Mouse (Mus musculus) c-Kit-negative CD71-positive TER-119-positive erythroid progenitor cells, embryonic 14.5 days (primary cell): ENCODE results near the gene Stk39.
A peak's percentile ranks its signal among the peaks of the same experiment; 100 is the strongest.

Source experiments
- DNase-seq: peaks from one replicate; pipeline ENCODE4 v3.0.0-alpha.2; 2013; ENCODE audit warnings: low read depth, low spot score

Gene Stk39

GRCm38 (mm10) chr2:68458115-68458514 lies 14.0 kb downstream of the Stk39 start:
- DNase-seq, result no peak

DNA sequence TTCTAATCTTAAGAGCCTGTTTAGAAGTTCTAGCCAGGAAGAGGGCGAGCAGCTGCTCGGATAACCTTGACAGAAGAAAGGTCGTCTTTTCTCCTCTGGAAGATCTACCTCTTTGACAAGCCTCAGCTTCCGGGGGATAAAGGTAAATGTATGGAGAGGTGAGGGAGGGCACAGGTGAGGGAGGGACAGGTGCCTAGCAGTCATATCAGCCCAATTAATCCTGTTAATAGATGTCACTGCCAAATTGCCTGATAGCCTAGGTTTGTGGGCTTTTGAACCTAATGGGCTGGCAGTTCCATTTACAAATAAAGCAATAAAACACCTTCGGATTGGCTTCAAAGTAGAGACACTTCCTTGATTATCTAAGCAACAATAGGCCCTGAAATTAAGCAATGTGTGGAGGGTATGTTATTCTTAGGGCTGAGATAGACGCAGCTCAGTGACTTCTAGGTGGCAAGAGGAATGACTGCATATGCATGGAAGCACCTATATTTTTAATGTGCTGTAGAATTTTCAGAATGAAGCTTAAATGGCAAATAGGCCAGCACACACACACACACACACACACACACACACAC lies 14.5 kb downstream of the Stk39 start:
- DNase-seq, result no peak

DNA sequence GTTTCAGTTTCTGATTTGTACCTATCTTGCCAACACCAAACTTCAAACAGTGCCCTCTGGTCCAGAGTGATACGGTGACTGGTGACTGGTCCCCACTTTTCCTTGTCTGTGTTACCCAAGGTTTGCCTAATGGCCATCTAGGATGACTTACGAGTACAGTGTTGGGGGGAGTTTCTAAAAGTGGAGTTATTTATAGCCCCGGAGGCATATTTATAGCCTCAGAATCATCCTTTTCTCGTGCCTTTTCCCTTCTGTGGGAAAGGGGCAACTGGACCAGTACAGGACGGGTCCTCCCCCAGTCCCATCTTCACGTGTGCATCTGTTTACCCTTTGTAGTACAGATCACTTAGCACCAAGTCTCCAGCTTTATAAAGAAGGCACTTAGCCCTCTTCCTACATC lies 15.2 kb downstream of the Stk39 start:
- no peak for DNase-seq

DNA sequence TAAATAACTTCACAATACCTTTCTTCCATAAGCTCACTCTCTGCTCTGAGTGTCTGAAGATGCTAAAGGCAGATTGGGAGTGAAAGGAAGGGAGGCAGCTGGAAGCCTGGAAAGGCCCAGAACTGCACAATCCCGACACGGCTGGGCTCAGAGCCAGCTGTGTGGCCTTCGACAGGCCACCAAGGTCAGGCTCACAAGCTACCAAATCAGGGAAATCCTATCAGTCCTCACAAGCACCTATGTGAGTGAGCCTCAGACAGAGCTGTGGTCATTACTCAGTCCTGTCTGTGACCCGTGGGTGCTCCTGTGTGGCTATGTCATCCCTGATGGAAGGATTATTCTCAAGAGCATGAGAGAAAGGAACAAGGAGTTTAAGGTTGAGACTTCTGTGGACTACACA lies 19.7 kb downstream of the Stk39 start:
- no peak for DNase-seq

GRCm38 (mm10) chr2:68448035-68448434 lies 24.0 kb downstream of the Stk39 start:
- DNase-seq, result no peak

GRCm38 (mm10) chr2:68443141-68443540 lies 28.9 kb downstream of the Stk39 start:
- no peak for DNase-seq

GRCm38 (mm10) chr2:68442113-68442717 lies 29.9 kb downstream of the Stk39 start:
- no peak for DNase-seq

DNA sequence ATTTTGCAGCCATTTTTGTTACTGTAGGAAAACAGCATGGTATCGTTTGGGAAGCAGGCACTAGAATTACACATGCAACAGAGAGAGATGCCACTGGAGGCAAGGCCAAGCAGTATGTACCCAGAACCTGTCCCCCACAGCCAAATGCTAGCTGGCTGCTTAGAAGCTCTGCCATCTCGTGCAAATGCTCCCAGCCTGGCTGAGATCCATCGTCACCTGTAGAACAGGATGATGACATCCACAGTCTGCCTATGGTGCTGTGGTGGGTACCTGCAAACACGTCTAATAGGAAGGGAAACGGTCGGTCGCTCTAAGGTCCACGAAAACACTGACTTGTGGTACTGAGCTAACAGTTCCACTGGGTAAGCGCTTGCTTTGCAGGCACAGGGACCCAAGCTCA lies 32.5 kb downstream of the Stk39 start:
- DNase-seq, result no peak

DNA sequence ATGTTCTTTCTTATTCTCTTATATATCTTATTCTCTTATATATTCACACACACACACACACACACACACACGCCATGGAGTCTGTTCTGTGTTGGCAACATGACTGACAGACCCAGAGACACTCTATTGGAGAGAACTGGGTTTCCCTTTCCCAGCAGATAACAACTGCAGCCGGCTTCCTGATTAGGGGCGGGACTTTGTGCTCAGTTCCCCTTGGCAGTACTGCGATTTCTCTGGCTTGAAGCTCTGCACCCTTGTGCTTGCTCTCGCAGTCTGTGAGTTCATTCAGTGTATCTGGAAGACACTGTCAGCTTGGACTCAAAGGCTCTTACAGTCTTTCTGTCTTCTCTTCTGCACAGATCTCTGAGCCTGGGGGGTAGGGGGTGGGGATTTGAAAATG lies 34.1 kb downstream of the Stk39 start:
- DNase-seq, result no peak

- no peak for DNase-seq
Observed at GRCm38 (mm10) chr2:68437216-68437615, 34.9 kb downstream of the Stk39 start.

- no peak for DNase-seq
Observed at GRCm38 (mm10) chr2:68436305-68436704, 35.8 kb downstream of the Stk39 start.

- no peak for DNase-seq
Observed at GRCm38 (mm10) chr2:68435494-68436255, 36.4 kb downstream of the Stk39 start.

DNA sequence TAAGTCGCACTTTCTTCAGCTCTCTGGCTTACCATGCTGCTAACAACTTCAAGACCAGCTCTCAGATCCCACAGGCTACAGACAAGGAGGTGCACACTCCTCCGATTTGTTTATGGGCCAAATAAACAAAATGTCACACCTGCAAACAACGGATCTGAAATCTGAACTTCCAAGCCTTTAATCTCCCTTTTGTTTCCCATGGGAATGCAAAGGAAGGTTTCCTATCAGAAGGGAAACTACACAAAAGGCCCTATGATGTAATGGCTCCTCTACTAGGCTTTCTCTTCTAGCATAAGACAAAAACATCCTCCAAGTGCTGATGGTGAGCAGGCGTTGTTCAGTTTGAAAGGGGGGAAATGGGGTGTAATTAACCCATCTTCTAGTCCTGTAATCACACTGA lies 37.1 kb downstream of the Stk39 start:
- no peak for DNase-seq

DNA sequence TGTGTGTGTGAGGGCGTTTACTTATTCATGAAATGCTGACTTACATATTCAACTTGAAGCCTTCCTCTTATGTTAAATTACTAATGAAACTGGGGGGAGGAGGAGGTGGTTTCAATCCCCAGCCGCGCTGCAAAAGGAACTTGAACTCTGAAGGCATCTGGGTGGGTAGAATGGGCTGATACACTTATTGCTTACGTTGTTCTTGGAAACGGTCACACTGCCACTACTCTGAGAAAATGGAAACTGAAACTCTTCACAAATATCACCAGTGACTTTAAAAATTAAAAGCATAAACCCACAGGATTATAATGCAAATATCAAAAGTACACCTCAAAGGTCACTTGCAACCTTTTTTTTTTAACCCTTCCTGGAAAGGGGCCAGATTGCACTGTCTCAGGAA lies 37.5 kb downstream of the Stk39 start:
- no peak for DNase-seq

DNA sequence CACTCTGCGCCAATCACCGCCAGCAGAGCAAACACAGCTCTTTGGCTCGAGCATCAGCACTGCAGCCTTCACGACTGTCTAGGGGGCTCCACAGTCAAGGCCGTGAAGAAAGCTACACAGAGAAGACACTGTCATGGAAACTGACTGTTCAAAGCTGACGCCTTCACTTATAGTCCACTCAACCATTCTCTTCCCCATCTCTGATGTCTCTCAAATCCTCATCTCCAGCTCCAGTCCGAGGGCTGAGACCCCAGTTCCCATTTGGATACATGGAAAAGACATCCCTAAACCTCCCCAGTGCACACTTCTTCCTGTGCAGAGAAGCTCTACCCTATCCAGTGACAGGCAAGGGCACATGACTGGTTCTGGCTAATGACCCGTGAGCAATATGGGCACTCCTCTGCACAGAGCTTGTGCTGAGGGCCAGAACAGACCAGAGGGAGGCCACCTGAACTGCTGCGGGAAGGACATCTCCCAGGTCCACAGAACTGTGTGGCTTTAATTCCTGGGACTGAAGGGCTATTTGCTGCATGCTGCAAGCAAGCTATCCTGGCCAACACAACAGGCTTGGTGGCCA lies 38.2 kb downstream of the Stk39 start:
- no peak for DNase-seq

GRCm38 (mm10) chr2:68432834-68433233 lies 39.2 kb downstream of the Stk39 start:
- no peak for DNase-seq

DNA sequence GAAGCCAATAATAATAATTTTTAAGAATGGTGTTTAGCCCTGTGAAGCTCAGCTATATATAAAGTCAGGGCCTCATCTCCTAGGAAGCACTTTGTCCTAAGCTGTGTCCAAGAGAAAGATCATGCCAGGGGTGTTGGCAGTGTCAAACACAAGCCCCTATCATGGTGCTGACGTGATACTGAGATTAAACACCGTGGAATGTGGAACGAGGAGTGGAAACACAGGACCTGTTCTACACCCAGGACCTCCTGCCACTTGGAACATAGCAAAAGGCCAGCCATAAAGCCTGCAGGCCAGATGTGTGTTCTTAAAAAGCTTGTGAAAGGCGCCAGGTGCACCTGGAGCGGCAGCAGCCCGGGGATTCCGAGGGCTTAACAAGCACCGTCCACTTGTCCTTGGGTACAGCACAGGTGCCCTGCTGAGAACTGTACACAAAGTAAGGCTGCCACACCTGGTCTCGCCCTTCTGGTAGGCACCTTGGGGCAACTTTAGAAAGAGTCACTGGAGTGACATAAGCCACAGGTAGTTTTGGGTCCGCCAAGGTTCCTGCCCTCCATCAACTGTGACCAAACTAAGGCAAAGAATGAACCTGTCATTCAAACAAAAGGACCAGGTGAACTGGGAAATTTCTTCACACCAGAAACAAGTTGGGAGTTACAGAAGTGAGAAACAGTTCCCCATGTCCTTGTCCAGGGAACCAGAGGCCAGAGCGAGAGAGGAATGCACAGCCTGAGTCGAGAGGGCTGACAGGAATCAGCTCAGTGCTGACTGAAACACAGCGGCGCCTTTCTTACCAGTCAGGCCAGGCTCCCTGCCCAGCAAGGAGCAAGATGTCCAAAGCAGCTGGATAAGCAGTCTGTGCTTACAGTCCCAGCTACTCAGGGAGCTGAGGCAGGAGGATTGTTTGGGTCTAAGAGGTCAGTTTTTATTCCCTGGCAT lies 40.8 kb downstream of the Stk39 start:
- no peak for DNase-seq

DNA sequence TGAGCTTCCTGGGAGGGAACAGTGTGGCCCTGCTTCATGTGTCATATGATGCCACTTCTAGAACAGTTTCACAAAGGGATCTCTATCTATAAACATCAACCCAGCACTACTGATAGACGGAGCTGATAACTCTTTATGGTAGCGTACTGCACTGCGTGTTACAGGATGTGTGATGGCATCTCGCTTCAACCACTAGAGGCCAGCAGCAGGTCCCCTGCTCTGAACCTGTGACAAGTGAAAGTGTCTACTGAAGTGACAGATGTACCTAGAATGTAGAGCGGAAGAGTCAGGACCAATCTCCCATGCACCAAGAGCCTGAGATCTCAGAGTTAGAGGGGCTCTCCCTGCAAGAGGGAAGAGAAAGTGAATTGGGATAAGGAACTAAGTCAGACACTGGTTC lies 41.6 kb downstream of the Stk39 start:
- DNase-seq, result no peak

DNA sequence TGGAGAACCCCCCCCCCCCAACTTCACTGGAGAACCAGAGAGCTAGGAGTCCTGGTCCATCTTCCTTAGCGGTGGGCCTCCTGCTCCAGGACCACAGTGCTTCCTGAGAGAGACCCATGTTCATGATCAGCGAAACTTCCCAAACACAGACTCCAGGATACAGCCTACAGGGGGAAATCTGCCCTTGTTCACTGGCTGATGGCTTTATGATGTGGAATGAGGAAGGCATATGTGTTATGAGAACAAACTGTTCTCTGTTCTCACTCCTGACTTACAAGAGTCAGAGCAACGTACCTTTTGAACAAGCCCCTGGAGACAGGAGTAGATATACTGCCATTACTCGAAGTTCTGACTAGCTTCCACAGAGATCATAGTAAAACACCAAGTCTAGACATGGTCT lies 42.6 kb downstream of the Stk39 start:
- no peak for DNase-seq

- no peak for DNase-seq
Observed at GRCm38 (mm10) chr2:68426977-68427577, 45.0 kb downstream of the Stk39 start.

DNA sequence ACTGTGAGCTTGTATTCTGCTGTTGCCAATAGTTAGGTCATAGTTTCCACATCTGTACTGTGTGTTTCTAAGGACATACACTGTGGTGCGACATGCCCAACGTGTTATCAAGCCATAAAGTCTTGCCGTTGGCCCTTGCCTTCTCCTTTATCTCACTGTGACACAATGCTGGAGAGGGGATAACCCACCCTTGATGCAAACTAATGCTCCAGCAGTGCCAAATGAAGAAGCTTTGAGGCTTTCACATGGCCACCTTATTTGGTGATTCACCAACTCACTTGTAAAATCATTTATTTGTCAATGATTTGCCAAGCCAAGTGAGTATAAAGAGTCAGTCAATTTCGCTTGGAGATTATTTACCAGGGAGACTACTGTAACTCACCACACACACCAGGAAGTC lies 46.0 kb downstream of the Stk39 start:
- DNase-seq, result peak; percentile 40
